Mouse (Mus musculus) limb, embryonic 12.5 days (tissue): ENCODE data around the gene Txnip. TPM values are rescaled to one million over a fixed set of nuclear protein-coding genes. Genes with fewer than 3 reads are reported as not detected.

Experiments
- ATAC-seq: fragments of 200-750 bp; cut with Nextera tagmentation; 2 replicates; pipeline ENCODE4 v1.8.0; 2017; ENCODE audit warnings: low read depth, moderate TSS enrichment; ENCODE audit not compliant: insufficient number of reproducible peaks, insufficient read depth, low FRiP score, low TSS enrichment
- H3K27ac ChIP-seq: fragments of 300-500 bp; sonication (generic); 2 replicates; pipeline ENCODE4 v1.5.1; 2016; ENCODE audit warnings: mild to moderate bottlenecking, moderate library complexity
- H3K27me3 ChIP-seq: fragments of 300-500 bp; sonication (generic); 2 replicates; pipeline ENCODE4 v1.6.1; 2016; ENCODE audit warnings: mild to moderate bottlenecking, moderate library complexity
- H3K36me3 ChIP-seq: fragments of 300-500 bp; sonication (generic); 2 replicates; pipeline ENCODE4 v1.6.1; 2016; ENCODE audit warnings: mild to moderate bottlenecking, moderate library complexity
- H3K4me1 ChIP-seq: fragments of 300-500 bp; sonication (generic); replicated peaks from 2 replicates; pipeline ENCODE4 v1.6.1; 2016
- H3K4me2 ChIP-seq: fragments of 300-500 bp; sonication (generic); 2 replicates; pipeline ENCODE4 v1.6.1; 2016; ENCODE audit warnings: mild to moderate bottlenecking, moderate library complexity
- H3K4me3 ChIP-seq: fragments of 300-500 bp; sonication (generic); replicated peaks from 2 replicates; pipeline ENCODE4 v1.5.1; 2016; ENCODE audit warnings: mild to moderate bottlenecking
- H3K9ac ChIP-seq: fragments of 300-500 bp; sonication (generic); replicated peaks from 2 replicates; pipeline ENCODE4 v1.6.1; 2016; ENCODE audit warnings: mild to moderate bottlenecking, moderate library complexity
- H3K9me3 ChIP-seq: fragments of 300-500 bp; sonication (generic); 2 replicates; pipeline ENCODE4 v1.6.1; 2016; ENCODE audit warnings: mild to moderate bottlenecking, moderate library complexity
- WGBS: fragments of 180-500 bp; shearing (Covaris S2); methylation state at CpG from one replicate; pipeline ENCODE4 v1.1.7; 2016; 5-methylcytosine and 5-hydroxymethylcytosine counted together
- polyA plus RNA-seq: library from polyadenylated mRNA; unstranded; fragments of >200 nt; fragmentation: Nextera tagmentation; extraction: Ambion mirVana; gene quantifications from 2 replicates; pipeline ENCODE4 v1.2.1, GENCODE M21; 2016

The Txnip gene
- polyA plus RNA-seq, 1 experiment from 2014 or later = 68.2 TPM

DNA sequence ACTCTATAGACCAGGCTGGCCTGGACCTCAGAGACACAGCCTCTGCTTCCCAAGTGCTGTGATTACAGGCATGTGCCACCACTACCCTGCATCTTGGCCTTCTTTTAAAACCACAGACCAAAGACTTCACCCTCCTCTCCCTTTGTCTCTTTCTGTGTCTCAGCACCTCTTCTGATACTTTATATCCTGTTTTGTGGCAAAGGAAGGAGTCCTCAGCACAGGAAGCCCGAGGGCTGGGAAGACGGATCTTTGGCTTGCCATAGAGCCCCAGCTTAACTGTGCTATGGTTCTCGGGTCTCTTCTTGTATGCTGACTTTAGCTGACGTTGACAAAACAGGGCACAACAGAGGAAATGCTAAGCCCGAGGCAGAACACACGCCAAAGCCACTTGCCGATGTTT, 12.9 kb downstream of the Txnip start:
- H3K9me3 ChIP-seq = no peaks in the 10 kb centered on the region
- H3K27me3 ChIP-seq = no peaks in the 10 kb centered on the region
- no peak overlapping the region; the same call in 1 of the 2 replicates for H3K27ac ChIP-seq
- H3K4me1 ChIP-seq = no peaks in the 10 kb centered on the region
- WGBS = 71% methylated on average over 7 of the region's 7 CpGs
- H3K4me3 ChIP-seq = no peak overlapping the region
- no peaks in the 10 kb centered on the region for H3K36me3 ChIP-seq
- ATAC-seq = no peak
- no peak overlapping the region for H3K9ac ChIP-seq
- no peak overlapping the region for H3K4me2 ChIP-seq

DNA sequence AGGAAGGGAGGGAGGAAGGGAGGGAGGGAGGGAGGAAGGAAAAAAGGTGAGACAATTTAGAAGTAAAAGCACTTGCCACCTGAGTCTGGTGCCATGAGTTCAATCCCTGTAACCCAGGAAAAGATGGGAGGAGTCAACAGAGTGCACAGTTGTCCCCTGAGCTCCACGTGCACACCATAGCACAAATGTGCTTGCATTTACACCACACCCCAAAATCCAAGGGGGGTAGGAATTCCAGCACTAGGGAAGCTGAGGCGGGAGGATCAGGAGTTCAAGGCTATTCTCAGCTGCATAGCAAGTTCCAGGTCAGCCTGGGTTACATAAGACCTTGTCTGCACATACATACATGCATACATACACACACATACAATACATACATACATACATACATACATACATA, 13.6 kb downstream of the Txnip start:
- no peak overlapping the region for H3K27ac ChIP-seq
- H3K4me2 ChIP-seq = no peak overlapping the region
- ATAC-seq = no peak
- H3K27me3 ChIP-seq = no peaks in the 10 kb centered on the region
- H3K9me3 ChIP-seq = no peaks in the 10 kb centered on the region
- 74% methylated on average over 2 of the region's 2 CpGs for WGBS
- no peaks in the 10 kb centered on the region for H3K36me3 ChIP-seq
- no peak overlapping the region for H3K4me3 ChIP-seq
- no peak overlapping the region for H3K9ac ChIP-seq
- peaks cover 4% of the 10 kb centered on the region for H3K4me1 ChIP-seq

GRCm38 (mm10) chr3:96571896-96572698, 14.3 kb downstream of the Txnip start:
- Histone ChIP-seq H3K4me2 (no peak overlapping the region), H3K27ac (no peak overlapping the region), H3K4me1 (peaks cover 11% of the 10 kb centered on the region), H3K9me3 (no peaks in the 10 kb centered on the region), H3K27me3 (no peaks in the 10 kb centered on the region), H3K9ac (no peak overlapping the region), H3K36me3 (no peaks in the 10 kb centered on the region), H3K4me3 (no peak overlapping the region)
- no peak for ATAC-seq
- 79% methylated on average over 16 of the region's 16 CpGs for WGBS

DNA sequence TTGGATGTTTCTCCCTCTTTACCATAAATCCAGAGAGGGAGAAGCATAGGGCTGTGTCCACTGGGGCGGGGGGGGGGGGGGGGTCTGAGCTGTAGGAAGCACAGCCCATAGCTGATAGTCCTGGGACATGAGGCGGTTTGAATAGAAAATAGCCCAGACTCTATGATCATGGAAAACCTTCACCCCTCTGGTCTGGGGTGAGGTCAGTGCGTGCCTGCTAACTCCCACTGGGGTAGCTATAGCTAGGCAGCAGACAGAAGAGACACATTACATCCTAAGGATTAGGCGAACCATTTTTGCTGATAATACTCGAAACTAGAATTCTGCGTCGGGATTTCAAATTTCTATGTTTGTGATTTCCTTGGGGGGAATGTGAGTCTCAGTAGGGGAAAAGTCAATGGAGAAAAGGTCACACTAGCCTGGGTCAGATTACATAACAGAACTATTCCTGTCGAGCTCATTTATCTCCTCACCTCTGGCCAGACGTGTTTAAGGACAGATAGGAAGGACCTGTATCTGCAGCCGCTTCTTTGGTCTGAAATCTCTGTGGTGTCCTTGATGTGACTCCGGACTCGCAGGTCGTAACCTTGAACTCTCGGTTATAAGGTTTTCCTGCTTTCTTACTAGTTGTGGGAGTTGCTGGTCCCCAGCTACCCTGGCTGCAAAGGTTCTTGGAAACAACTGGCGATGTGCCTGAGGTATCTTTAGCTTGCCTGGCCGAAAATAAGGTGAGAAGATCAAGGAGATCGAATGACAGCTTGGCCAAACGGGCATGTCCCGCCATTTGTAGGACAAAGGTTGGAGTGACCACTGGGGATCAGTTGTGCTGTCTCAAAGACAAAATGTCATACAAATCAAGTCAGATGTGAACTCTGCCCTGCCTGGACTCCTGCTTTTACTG, 16.1 kb downstream of the Txnip start:
- WGBS = 81% methylated on average over 19 of the region's 19 CpGs
- H3K4me2 ChIP-seq = no peak overlapping the region
- no peak overlapping the region for H3K4me3 ChIP-seq
- H3K9me3 ChIP-seq = no peaks in the 10 kb centered on the region
- H3K9ac ChIP-seq = no peak overlapping the region
- H3K27ac ChIP-seq = no peak overlapping the region
- no peak for ATAC-seq
- peaks cover 3% of the 10 kb centered on the region; the same call in 1 of the 2 replicates for H3K36me3 ChIP-seq
- peaks cover 14% of the 10 kb centered on the region for H3K4me1 ChIP-seq
- H3K27me3 ChIP-seq = no peaks in the 10 kb centered on the region

GRCm38 (mm10) chr3:96575272-96575984, 17.7 kb downstream of the Txnip start:
- no peak for ATAC-seq
- no peaks in the 10 kb centered on the region for H3K27me3 ChIP-seq
- peaks cover 3% of the 10 kb centered on the region; the same call in 1 of the 2 replicates for H3K36me3 ChIP-seq
- WGBS = 84% methylated on average over 8 of the region's 8 CpGs
- no peak overlapping the region for H3K9ac ChIP-seq
- H3K4me2 ChIP-seq = no peak overlapping the region
- H3K27ac ChIP-seq = peak overlapping the region; percentile 76; the same call in 1 of the 2 replicates
- no peaks in the 10 kb centered on the region for H3K9me3 ChIP-seq
- peaks cover 18% of the 10 kb centered on the region for H3K4me1 ChIP-seq
- H3K4me3 ChIP-seq = no peak overlapping the region

DNA sequence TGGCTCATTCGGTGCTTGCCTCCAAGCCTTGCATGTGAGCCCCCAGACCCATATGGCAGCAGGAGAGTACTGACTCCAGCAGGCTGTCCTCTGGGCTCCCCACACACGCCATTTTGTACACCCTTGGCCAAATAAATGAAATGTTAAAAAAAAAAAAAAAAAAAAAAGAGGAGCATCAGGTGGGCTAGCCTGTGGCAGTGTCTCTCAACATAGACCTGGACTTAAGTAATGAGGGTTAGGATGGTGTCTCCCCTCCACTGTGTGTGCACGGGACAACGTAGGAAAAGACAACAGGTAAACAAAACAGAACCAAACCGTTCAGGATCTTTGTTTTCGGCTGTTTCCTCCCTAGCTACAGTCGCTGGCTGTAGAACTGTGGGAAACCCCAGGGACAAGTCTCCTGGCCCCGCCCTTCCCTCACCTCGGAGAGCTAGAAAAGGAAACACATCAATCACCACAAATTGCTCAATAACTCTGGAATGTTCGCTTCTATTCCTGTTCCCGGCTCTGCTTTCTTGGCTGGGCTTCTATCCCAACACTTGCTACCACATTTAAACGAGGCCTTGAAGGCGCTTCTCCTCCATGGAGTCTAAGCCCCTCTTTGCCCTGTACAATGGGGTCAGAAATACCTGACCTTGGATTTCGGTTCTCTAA, 18.4 kb downstream of the Txnip start:
- 50% methylated on average over 14 of the region's 14 CpGs for WGBS
- Histone ChIP-seq H3K4me3 (peak overlapping the region; percentile 8), H3K27me3 (peaks cover 3% of the 10 kb centered on the region; the same call in 1 of the 2 replicates), H3K9ac (no peak overlapping the region), H3K9me3 (no peaks in the 10 kb centered on the region), H3K36me3 (peaks cover 3% of the 10 kb centered on the region; the same call in 1 of the 2 replicates), H3K4me1 (peaks cover 24% of the 10 kb centered on the region), H3K4me2 (peak overlapping the region; percentile 47), H3K27ac (peak overlapping the region; percentile 76)
- no peak; the same call in 1 of the 2 replicates for ATAC-seq

DNA sequence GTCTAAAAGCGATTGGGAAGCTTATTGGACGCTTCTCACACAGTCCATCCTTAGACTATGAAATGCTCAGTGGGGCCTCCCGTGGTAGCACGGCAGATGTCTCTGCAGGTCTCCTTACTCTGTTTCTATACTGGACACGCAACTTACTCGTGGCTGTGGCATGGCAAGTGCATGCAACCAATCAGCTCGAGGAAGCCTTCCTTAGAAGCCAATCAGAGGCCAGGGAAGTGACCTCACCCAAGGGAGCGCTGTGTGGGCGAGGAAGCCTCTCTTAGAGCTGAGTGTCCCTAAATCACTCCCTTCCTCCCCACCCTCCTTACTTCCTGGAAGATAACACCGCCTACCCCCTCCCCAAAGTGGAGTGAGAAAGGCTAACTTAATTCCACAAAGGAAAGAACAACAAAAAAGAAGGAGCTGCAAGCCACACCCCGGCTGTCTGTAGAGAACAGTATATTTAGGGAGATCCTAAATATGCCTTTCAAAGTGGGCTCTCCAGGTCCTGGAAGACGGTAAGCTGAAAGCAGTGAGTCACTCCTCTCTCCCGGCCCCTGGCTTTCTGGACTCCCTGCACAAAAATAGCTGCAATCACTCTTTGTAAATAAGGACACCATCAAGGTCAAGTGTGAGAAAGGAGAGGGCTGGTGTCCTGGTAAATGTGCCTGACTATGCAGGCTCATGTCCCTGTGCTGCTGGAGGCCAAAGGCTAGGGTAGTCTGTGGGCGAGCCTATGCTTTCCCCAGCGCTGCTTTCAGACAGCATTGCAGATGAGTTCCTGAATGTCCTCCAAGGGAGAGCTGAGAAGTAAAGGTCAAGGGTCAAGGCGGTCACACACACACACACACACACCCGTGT, 19.2 kb downstream of the Txnip start, which contains the start of gene Gm16253:
Gm16253 (plus strand) TSS at position 295 of the 852 bp plus-strand sequence.
- ATAC-seq = peak; percentile 80
- Histone ChIP-seq H3K36me3 (peaks cover 3% of the 10 kb centered on the region; the same call in 1 of the 2 replicates), H3K27ac (peak within 1 kb of the TSS; percentile 76), H3K9me3 (no peaks in the 10 kb centered on the region), H3K4me1 (peaks cover 24% of the 10 kb centered on the region), H3K27me3 (peaks cover 8% of the 10 kb centered on the region; the same call in 1 of the 2 replicates), H3K9ac (no peak within 1 kb of the TSS), H3K4me2 (peak within 1 kb of the TSS; percentile 47), H3K4me3 (peak within 1 kb of the TSS; percentile 8)
- 32% methylated on average over 17 of the region's 17 CpGs for WGBS

DNA sequence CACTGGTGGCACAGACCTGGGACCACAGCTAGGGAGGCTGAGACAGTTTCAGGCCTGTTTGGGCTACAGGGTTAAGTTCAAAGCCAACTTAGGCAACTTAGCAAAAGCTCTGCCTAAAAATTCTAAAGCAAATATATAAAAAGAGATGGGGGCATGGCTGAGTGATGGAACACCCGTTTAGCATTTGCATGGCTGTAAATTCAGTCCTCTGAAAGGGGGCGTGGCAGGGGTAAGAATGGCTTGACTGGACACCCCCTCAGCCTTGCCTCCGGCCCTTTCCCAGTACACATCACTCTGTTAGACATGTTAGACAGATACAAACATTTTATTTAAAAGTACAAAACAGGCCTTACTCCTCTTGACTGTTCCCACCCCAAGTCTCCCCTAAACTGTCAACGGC, 19.8 kb downstream of the Txnip start:
- H3K9me3 ChIP-seq = no peaks in the 10 kb centered on the region
- H3K36me3 ChIP-seq = peaks cover 3% of the 10 kb centered on the region; the same call in 1 of the 2 replicates
- WGBS = 76% methylated on average over 4 of the region's 4 CpGs
- no peak for ATAC-seq
- H3K4me2 ChIP-seq = no peak overlapping the region
- 0 out of 2 replicates have a peak overlapping the region, but pooled peaks have one; percentile 76 for H3K27ac ChIP-seq
- peaks cover 8% of the 10 kb centered on the region; the same call in 1 of the 2 replicates for H3K27me3 ChIP-seq
- no peak overlapping the region for H3K4me3 ChIP-seq
- no peak overlapping the region for H3K9ac ChIP-seq
- peaks cover 24% of the 10 kb centered on the region for H3K4me1 ChIP-seq

DNA sequence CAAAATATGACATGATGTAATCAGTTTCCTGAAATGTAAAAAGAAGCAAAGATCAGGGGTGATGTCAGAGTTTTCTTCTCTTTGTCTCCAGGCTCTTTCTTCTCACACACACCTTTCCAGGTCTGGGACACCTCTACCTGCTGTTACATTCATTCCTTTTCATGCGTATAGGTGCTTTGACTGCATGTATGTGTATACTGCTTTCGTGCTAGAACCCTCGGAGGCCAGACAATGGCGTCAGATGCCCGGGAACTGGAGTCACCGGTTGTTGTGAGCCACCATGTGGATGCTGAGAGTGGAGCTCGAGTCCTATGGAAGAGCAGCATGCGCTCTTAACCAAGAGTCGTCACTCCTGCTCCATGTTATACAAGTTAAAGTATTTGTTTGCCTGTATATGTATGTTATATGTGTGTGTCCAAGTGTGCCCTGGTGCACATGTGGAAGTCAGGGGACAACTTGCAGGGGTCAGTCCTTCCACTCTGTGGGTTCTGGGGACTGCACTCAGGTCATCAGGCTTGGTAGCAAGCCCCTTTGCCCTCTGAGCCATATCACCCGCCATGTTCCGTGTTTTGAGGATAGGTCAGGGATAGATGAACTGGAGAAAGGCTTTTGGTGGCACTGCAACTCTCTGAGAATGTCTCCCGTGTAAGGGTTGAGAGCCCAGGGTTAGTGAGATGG, 20.9 kb downstream of the Txnip start:
- Histone ChIP-seq H3K4me3 (no peak overlapping the region), H3K4me2 (no peak overlapping the region), H3K9me3 (no peaks in the 10 kb centered on the region), H3K36me3 (peaks cover 3% of the 10 kb centered on the region; the same call in 1 of the 2 replicates), H3K27me3 (peaks cover 8% of the 10 kb centered on the region; the same call in 1 of the 2 replicates), H3K27ac (no peak overlapping the region), H3K9ac (no peak overlapping the region), H3K4me1 (peaks cover 24% of the 10 kb centered on the region)
- ATAC-seq = no peak
- WGBS = 81% methylated on average over 12 of the region's 12 CpGs
